Mouse (Mus musculus) ES-Bruce4 (cell line): ENCODE measurements around the gene Plekhg5.

Source experiments
- CTCF ChIP-seq: IDR thresholded peaks from one replicate; pipeline ENCODE4 v1.8.1; 2011; ENCODE audit warnings: low read depth, low read length
- EP300 ChIP-seq: IDR thresholded peaks from 2 replicates; pipeline ENCODE4 v1.6.1; 2011; ENCODE audit warnings: low read depth, low read length; ENCODE audit not compliant: insufficient read depth
- POLR2A ChIP-seq: IDR thresholded peaks from one replicate; pipeline ENCODE4 v1.8.1; 2011; ENCODE audit warnings: low read length; ENCODE audit not compliant: insufficient read depth

- no peak for TF ChIP-seq POLR2A
- TF ChIP-seq CTCF: no peak
- TF ChIP-seq EP300: no peak
These were observed 86.4 kb downstream of the Plekhg5 start, which contains the start of gene Hes2 for GRCm38 (mm10) chr4:152158585-152159284.
